Mouse (Mus musculus) limb, embryonic 10.5 days (tissue): ENCODE measurements around the gene Sufu. TPM values are rescaled to one million over a fixed set of nuclear protein-coding genes. Genes with fewer than 3 reads are reported as not detected.

Experiments
- DNase-seq: peaks from one replicate; pipeline ENCODE4 v3.0.0-alpha.2; 2017; ENCODE audit warnings: low spot score
- H3K27ac ChIP-seq: fragments of 300-500 bp; sonication (generic); 2 replicates; pipeline ENCODE4 v1.5.1; 2016; ENCODE audit warnings: mild to moderate bottlenecking
- H3K27me3 ChIP-seq: fragments of 300-500 bp; sonication (generic); 2 replicates; pipeline ENCODE4 v1.6.1; 2016; ENCODE audit warnings: low read depth, mild to moderate bottlenecking; ENCODE audit not compliant: poor library complexity, severe bottlenecking
- H3K36me3 ChIP-seq: fragments of 300-500 bp; sonication (generic); 2 replicates; pipeline ENCODE4 v1.6.1; 2016; ENCODE audit warnings: mild to moderate bottlenecking, moderate library complexity
- H3K4me1 ChIP-seq: fragments of 300-500 bp; sonication (generic); 2 replicates; pipeline ENCODE4 v1.6.1; 2016
- H3K4me3 ChIP-seq: fragments of 300-500 bp; sonication (generic); 2 replicates; pipeline ENCODE4 v1.5.1; 2016; ENCODE audit warnings: mild to moderate bottlenecking, moderate library complexity
- H3K9me3 ChIP-seq: fragments of 300-500 bp; sonication (generic); replicated peaks from 2 replicates; pipeline ENCODE4 v1.6.1; 2016; ENCODE audit warnings: mild to moderate bottlenecking
- WGBS: fragments of 180-500 bp; shearing (Covaris S2); methylation state at CpG from one replicate; pipeline ENCODE4 v1.1.7; 2016; 5-methylcytosine and 5-hydroxymethylcytosine counted together
- polyA plus RNA-seq: library from polyadenylated mRNA; unstranded; fragments of >200 nt; fragmentation: Nextera tagmentation; extraction: Ambion mirVana; gene quantifications from 2 replicates; pipeline ENCODE4 v1.2.1, GENCODE M21; 2016

The Sufu gene
- polyA plus RNA-seq, 1 experiment from 2014 or later, result 58.5 TPM

- no peaks in the 10 kb centered on the region for H3K4me1 ChIP-seq
- no peak overlapping the region for H3K27ac ChIP-seq
- H3K36me3 ChIP-seq, result peaks cover 65% of the 10 kb centered on the region
- H3K9me3 ChIP-seq, result no peaks in the 10 kb centered on the region
- 95% methylated on average over 4 of the region's 4 CpGs for WGBS
- H3K4me3 ChIP-seq, result no peak overlapping the region
- H3K27me3 ChIP-seq, result no peaks in the 10 kb centered on the region
- DNase-seq, result no peak
Observed at GRCm38 (mm10) chr19:46463446-46463845, 66.8 kb downstream of the Sufu start.

GRCm38 (mm10) chr19:46466160-46466559 lies 69.5 kb downstream of the Sufu start:
- H3K4me3 ChIP-seq, result no peak overlapping the region
- DNase-seq, result no peak
- 79% methylated on average over 6 of the region's 6 CpGs for WGBS
- H3K9me3 ChIP-seq, result no peaks in the 10 kb centered on the region
- peaks cover 15% of the 10 kb centered on the region for H3K4me1 ChIP-seq
- peaks cover 51% of the 10 kb centered on the region for H3K36me3 ChIP-seq
- H3K27me3 ChIP-seq, result no peaks in the 10 kb centered on the region
- H3K27ac ChIP-seq, result no peak overlapping the region

GRCm38 (mm10) chr19:46467051-46467503 lies 70.4 kb downstream of the Sufu start:
- no peak overlapping the region for H3K27ac ChIP-seq
- peaks cover 24% of the 10 kb centered on the region for H3K4me1 ChIP-seq
- no peak for DNase-seq
- no peaks in the 10 kb centered on the region for H3K27me3 ChIP-seq
- WGBS, result 77% methylated on average over 3 of the region's 3 CpGs
- no peak overlapping the region for H3K4me3 ChIP-seq
- no peaks in the 10 kb centered on the region for H3K9me3 ChIP-seq
- peaks cover 46% of the 10 kb centered on the region for H3K36me3 ChIP-seq

- WGBS, result 54% methylated on average over 17 of the region's 17 CpGs
- Histone ChIP-seq H3K27ac (peak overlapping the region; percentile 56; the same call in 1 of the 2 replicates), H3K4me3 (no peak overlapping the region)
Observed at GRCm38 (mm10) chr19:46470364-46471240, 73.9 kb downstream of the Sufu start.

GRCm38 (mm10) chr19:46471324-46472093 lies 74.8 kb downstream of the Sufu start:
- WGBS, result 15% methylated on average over 10 of the region's 10 CpGs
- no peak overlapping the region for H3K4me3 ChIP-seq
- H3K36me3 ChIP-seq, result peaks cover 61% of the 10 kb centered on the region
- no peaks in the 10 kb centered on the region for H3K9me3 ChIP-seq
- DNase-seq, result peak; percentile 50
- no peaks in the 10 kb centered on the region for H3K27me3 ChIP-seq
- peak overlapping the region; percentile 56; the same call in 1 of the 2 replicates for H3K27ac ChIP-seq
- H3K4me1 ChIP-seq, result peaks cover 27% of the 10 kb centered on the region

More at GRCm38 (mm10) chr19:46470364-46471240, 73.9 kb downstream of the Sufu start:
- no peaks in the 10 kb centered on the region for H3K9me3 ChIP-seq
- peaks cover 27% of the 10 kb centered on the region for H3K4me1 ChIP-seq
- peaks cover 57% of the 10 kb centered on the region for H3K36me3 ChIP-seq
- H3K27me3 ChIP-seq, result no peaks in the 10 kb centered on the region
- DNase-seq, result no peak

- 31% methylated on average over 10 of the region's 10 CpGs for WGBS
- peaks cover 77% of the 10 kb centered on the region for H3K36me3 ChIP-seq
- peak overlapping the region; percentile 58; the same call in 1 of the 2 replicates for H3K27ac ChIP-seq
- DNase-seq, result no peak
- H3K9me3 ChIP-seq, result no peaks in the 10 kb centered on the region
- peaks cover 57% of the 10 kb centered on the region for H3K4me1 ChIP-seq
- H3K27me3 ChIP-seq, result no peaks in the 10 kb centered on the region
- H3K4me3 ChIP-seq, result 0 out of 2 replicates have a peak overlapping the region, but pooled peaks have one; percentile 8
Observed at GRCm38 (mm10) chr19:46477432-46477845, 80.7 kb downstream of the Sufu start.

- DNase-seq, result no peak
- peaks cover 65% of the 10 kb centered on the region for H3K4me1 ChIP-seq
- no peak overlapping the region for H3K4me3 ChIP-seq
- H3K9me3 ChIP-seq, result no peaks in the 10 kb centered on the region
- H3K27ac ChIP-seq, result peak overlapping the region; percentile 58
- peaks cover 72% of the 10 kb centered on the region for H3K36me3 ChIP-seq
- H3K27me3 ChIP-seq, result no peaks in the 10 kb centered on the region
- 93% methylated on average over 4 of the region's 4 CpGs for WGBS
Observed at GRCm38 (mm10) chr19:46478242-46478641, 81.5 kb downstream of the Sufu start.

- peaks cover 67% of the 10 kb centered on the region for H3K4me1 ChIP-seq
- no peaks in the 10 kb centered on the region for H3K27me3 ChIP-seq
- no peaks in the 10 kb centered on the region for H3K9me3 ChIP-seq
- no peak overlapping the region for H3K4me3 ChIP-seq
- no peak for DNase-seq
- H3K36me3 ChIP-seq, result peaks cover 70% of the 10 kb centered on the region
- WGBS, result 64% methylated on average over 5 of the region's 5 CpGs
- H3K27ac ChIP-seq, result peak overlapping the region; percentile 58
Observed at GRCm38 (mm10) chr19:46478826-46479225, 82.1 kb downstream of the Sufu start.

GRCm38 (mm10) chr19:46479306-46480075 lies 82.8 kb downstream of the Sufu start:
- H3K27ac ChIP-seq, result peak overlapping the region; percentile 58
- peaks cover 70% of the 10 kb centered on the region for H3K4me1 ChIP-seq
- no peak for DNase-seq
- peaks cover 70% of the 10 kb centered on the region for H3K36me3 ChIP-seq
- no peaks in the 10 kb centered on the region for H3K27me3 ChIP-seq
- H3K4me3 ChIP-seq, result no peak overlapping the region
- 71% methylated on average over 21 of the region's 21 CpGs for WGBS
- no peaks in the 10 kb centered on the region for H3K9me3 ChIP-seq

GRCm38 (mm10) chr19:46480624-46481345 lies 84.1 kb downstream of the Sufu start:
- WGBS, result 79% methylated on average over 10 of the region's 10 CpGs
- no peak for DNase-seq
- Histone ChIP-seq H3K27ac (no peak overlapping the region), H3K4me1 (peaks cover 73% of the 10 kb centered on the region), H3K36me3 (peaks cover 70% of the 10 kb centered on the region), H3K4me3 (no peak overlapping the region), H3K9me3 (no peaks in the 10 kb centered on the region), H3K27me3 (no peaks in the 10 kb centered on the region)

GRCm38 (mm10) chr19:46481352-46481751 lies 84.7 kb downstream of the Sufu start:
- no peak overlapping the region for H3K4me3 ChIP-seq
- H3K27ac ChIP-seq, result no peak overlapping the region
- peaks cover 77% of the 10 kb centered on the region for H3K4me1 ChIP-seq
- H3K9me3 ChIP-seq, result no peaks in the 10 kb centered on the region
- no peaks in the 10 kb centered on the region for H3K27me3 ChIP-seq
- H3K36me3 ChIP-seq, result peaks cover 73% of the 10 kb centered on the region
- no peak for DNase-seq
- WGBS, result 42% methylated on average over 3 of the region's 3 CpGs

GRCm38 (mm10) chr19:46481756-46482155 lies 85.1 kb downstream of the Sufu start:
- Histone ChIP-seq H3K36me3 (peaks cover 78% of the 10 kb centered on the region), H3K9me3 (no peaks in the 10 kb centered on the region), H3K27ac (no peak overlapping the region), H3K27me3 (no peaks in the 10 kb centered on the region), H3K4me3 (no peak overlapping the region), H3K4me1 (peaks cover 74% of the 10 kb centered on the region)
- 35% methylated on average over 4 of the region's 4 CpGs for WGBS
- DNase-seq, result no peak
